Mouse (Mus musculus): Measurements from ENCODE around the gene Gfy.
A peak's percentile ranks its signal among the peaks of the same experiment; 100 is the strongest.

The Gfy gene

DNA sequence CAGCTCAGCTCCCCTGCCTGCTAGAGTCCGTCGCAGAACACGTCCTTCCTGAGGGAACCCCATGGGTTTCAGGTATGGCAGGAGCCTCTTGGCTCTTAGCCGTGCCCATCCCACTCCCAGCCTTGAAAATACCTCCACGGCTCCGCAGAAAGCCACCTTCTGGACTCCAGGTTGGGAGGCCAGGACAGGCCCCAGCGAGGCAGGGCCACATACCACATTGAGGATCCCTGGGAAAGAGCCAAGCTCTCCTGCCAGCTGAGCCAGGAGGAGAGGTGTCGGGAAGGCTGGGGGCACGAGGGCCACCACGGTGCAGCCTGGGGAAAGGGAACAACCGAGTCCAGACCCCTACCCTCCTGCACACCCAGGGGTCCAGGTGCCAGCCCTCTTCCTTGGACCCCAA is 32.1 kb downstream of the Gfy start:
- DNase-seq = peak in 1 of 2 experiments; percentile 9

- no peak for DNase-seq
Observed at GRCm38 (mm10) chr7:45145460-45145859, 33.9 kb downstream of the Gfy start.

- no peak for DNase-seq
Observed at GRCm38 (mm10) chr7:45144368-45145174, 34.8 kb downstream of the Gfy start.

GRCm38 (mm10) chr7:45141914-45142313 is 37.5 kb downstream of the Gfy start:
- no peak for DNase-seq

DNA sequence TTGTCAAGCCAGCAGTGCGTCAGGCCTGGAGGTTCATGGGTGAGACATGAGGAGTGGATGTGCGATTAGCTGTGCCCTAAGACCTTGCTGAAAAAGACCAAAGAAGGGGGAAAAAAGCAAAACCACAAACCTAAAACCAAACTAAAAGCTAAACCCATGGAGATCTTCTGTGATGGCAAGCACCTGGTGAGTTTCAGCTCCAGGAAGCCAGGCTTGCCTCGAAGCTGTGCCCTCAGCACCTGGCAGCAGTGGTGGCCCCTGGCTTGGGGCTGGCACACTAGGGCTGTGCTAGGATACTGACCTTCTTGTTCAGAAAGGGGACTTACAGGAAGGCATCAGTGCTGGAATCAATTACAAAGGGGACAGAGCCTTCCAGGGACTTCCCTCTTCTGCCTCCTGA is 38.0 kb downstream of the Gfy start:
- no peak for DNase-seq

DNA sequence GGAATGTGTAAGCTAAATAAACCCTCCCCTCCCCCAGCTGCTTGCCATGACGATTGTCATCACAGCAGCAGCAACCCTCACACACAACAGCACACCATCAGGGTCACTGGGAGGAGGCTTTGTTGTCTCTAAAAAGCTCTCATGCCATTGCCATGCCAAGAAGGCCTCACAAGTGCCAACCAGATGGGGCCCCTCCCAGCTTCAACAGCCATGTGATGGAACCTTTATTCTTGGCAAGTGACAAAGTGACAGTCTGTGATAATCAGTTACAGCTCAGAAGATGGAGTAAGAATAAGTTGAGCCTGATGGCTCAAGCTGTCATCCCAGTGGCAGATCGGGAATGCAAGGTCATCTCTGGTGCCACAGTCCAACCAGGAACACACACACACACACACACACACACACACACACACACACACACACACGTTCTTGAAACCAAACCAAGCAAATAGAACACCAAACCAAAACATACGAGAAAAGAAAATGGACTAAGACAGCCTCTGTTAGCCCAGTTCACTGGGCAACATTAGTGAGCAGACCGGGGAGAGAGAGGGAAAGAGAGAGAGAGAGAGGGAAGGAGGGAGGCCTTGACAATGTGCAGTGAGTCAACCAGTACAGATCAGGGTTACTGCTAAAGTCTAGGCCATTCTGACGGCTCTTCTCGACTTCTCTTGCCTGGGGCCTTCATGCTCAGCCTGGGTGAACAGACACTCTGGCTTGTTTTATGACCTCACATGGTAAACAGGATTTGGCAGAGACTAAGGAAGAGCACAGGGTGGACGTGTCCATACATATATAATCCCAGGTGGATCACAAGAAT is 39.3 kb downstream of the Gfy start:
- peak; percentile 75 to 79 for DNase-seq

- DNase-seq = no peak
Observed at GRCm38 (mm10) chr7:45138403-45138802, 41.0 kb downstream of the Gfy start.

DNA sequence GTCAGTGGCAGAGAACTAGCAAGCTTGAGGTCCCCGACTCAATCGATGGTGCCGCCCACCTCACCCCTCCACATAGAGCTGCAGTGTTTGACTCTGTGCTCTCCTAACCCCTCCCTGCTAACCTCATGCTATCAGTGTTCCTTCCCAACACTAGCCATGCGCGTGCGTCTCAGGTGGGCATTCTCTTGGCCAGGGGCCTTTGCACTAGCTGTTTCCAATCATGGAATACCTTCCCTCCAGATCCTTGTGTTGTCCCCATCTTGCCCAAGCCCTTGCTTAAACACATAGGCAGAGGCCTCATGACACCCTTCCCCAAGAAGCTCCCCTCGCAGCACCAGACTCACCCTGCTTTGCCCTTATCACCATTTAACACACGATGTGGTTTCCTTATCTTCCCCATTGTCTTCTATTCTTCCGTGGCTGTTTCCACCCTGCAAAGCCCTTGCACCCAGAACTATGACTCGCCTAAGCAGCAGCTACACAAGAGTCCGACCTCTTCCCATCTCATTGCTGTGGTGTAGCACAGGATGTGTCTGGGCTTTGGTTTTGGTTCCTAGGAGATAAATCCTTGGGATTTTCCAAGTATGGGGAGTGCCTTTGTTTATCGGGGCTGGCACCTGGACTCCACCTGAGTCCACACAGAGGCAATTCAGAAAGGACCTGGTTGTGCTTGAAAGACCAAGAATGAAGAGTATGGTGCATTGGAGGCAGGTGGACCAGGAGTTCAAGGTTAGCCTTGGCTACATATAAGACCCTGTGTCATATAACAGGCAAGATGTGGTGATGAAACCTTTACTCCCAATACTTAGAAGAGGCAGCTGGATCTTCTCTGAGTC is 42.0 kb downstream of the Gfy start:
- no peak for DNase-seq

DNA sequence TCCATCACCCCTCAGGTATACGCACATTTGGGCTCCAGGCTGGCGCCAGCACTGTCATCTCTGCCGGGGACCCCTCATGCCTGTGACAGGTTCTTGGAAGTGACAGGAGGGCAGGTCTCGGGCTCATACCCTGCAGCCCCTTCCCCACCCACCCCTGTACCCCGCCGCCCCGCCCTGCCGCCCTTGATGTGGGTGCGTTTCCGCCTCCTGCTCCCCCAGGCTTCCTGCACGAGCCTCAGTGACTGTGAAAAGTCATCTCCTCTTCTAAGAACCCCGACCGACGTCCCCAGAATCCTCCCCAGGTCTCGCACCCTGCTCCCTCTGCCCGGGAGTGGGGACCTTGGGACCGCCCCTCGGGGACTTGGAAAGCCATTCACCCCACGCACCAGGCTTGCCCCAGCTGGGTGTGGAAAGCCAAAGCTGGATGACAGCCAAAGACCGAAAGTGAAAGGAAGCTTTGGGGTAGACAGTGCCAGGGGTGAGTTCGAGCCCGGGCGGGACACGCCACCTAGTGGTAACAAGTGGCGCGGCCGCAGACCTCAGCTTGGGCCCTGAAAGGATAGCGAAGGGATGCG is 43.3 kb downstream of the Gfy start, which contains the start of the genes Gm45713 and Flt3l:
Gene Gm45713 (minus strand): TSS at position 239 of the 575 bp plus-strand sequence.
Gene Flt3l (minus strand): TSS at position 440 of the 575 bp plus-strand sequence.
- DNase-seq = peak; percentile 93 to 96

GRCm38 (mm10) chr7:45135370-45135769 is 44.0 kb downstream of the Gfy start:
- DNase-seq = peak in 1 of 2 experiments; percentile 8

DNA sequence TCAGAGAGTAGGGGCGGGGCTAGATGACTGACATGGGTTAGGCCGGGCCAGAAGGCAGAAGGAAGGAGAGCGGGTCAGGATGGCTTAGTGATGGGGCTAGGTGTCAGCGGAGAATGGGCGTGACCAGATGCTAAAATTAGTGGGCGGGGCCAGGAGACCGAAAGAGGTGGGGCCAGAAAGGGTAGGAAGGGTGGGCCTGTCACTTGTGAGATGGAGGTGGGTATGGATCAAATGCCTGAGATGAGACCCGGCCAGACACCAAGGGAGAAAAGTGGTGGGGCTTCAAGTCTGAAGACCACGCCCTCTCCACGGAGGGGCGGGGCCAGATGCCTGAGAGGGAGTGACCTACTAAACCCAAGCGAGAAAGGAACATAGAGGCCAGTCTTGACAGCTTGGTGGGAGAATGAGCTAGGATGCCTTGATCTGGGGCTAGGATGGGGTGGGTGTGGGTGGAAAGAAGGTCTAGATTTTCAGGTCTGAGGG is 44.8 kb downstream of the Gfy start:
- DNase-seq = peak in 1 of 2 experiments; percentile 21

DNA sequence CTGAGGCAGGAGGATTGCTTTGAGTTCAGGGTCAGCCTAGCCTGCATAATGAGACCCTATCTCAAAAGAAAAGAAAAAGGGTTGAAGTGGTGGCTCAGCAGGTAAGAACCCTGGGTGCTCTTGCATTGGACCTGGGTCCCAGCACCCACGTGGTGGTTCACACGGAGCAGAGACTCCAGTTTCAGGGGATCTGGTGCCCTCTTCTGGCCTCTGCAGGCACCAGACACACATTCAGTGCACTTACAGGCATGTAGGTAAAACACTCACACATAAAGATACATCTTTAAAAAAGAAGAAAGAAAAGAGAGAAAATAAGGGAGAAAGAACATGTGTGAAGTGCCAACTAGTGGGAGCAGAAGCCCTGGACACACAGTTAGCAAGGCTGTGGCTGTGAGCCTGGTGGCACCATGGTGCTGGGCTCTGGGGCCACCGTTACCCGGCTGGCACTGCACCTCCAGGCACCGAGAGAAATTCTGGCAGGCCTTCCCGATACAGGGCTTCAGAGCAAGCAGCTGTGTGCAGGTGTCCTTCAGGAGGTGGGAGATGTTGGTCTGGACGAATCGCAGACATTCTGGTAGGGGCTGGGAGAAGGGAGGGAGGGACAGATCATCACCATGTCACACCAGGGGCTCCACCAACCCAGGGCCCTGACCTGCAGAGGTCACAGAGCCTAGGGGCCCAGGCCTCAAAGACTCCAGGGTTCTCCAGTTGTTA is 45.8 kb downstream of the Gfy start:
- DNase-seq = peak in 1 of 2 experiments; percentile 24

- DNase-seq = peak in 1 of 2 experiments; percentile 7
Observed at GRCm38 (mm10) chr7:45131850-45132249, 47.5 kb downstream of the Gfy start.

GRCm38 (mm10) chr7:45129776-45130512 is 49.4 kb downstream of the Gfy start:
- peak in 1 of 2 experiments; percentile 23 for DNase-seq

DNA sequence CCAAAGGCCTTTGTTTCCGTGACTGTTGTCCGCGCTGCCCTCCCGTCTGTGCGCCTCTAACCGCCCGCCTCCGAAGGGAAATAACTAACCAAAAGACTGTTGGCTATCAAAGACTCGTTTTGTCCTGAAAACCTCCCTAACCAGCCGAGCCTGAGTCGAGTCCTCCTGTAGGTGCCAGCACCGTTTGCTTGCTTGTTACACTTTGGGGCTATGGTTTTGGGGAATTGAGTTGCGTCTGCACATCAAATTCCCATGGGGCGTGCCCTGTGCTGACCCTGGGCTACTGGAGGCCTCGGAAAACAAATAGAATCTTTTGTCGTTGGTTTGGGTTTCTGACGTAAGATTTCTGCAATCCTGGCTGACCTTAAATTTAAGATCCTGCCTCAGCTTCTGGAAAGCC is 50.1 kb downstream of the Gfy start:
- DNase-seq = peak; percentile 70

DNA sequence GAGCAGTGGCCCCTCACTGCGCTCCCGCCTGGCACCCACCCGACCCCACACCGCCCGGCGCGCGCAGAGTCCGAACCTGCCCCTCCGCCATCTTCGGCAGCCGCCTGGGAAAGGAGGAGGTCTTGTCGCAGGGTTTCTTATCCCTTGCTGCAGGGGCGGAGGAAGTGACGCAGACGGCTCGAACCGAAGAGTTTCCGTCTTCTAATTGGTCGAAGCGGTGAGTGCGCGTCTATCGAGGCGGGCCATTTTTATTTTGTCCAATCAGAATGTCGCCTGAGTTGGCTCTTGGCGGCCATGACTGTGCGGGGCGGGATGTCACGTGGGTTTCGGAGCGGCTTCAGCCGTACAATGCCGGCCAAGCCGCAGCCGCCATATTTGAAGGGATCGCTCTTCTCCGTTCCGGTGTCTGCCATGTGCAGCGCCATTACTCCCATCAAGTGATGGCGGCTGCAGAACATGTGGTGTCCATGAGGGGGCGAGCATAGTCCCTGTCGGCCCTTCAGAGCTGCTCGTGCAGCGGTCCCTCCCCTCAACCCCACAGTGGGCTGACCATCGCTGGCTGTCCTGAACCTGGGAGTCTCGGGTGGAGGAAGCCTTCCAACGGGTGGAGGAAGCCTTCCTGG is 50.6 kb downstream of the Gfy start, which contains the start of gene Rpl13a:
Gene Rpl13a (minus strand): TSS at position 138 of the 623 bp plus-strand sequence.
- DNase-seq = peak; percentile 98 to 99

DNA sequence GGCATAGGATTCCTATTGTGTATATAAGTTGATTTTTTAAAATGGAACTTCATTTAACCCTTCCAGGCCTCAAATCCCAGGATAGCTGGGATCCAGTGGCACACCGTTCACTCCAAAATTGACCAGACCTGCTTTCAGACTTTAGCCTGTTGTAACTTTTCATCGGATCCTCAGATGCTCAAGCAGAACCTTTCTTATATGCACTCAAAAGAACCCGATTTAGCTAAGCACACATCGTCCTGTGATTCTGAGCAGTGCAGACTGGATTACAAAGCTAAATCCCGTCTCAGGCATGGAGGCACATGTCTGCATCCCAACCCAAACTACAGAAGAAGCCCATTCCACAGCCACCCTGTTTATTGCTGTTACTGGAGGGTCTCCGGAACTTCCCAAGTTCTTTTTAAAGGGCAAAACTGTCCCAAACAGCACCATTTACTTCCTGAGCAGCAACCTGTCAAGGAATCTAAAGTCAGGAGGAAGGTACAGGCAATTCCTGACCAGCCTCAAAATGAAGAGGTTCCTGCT is 51.6 kb downstream of the Gfy start:
- no peak for DNase-seq

GRCm38 (mm10) chr7:45126844-45127699 is 52.3 kb downstream of the Gfy start:
- DNase-seq = peak in 1 of 2 experiments; percentile 20
